8 mouse cellular contexts compared by ENCODE assay signal in genomic region chr17:45766735-45767535, GRCm38 (mm10). TPM values are rescaled to one million over a fixed set of nuclear protein-coding genes. Genes with fewer than 3 reads are reported as not detected.
DNase-seq lines count a peak whose midpoint lies in the region; ATAC-seq lines count a peak whose summit lies in the region.

No protein-coding gene starts in this region.

- H3K27ac ChIP-seq in hindbrain, embryonic 16.5 days (ENCODE audit: low read depth, low read length): peak overlapping the region; percentile 77

- DNase-seq in cerebellum, adult 11 months: no peak
- DNase-seq in cerebellum, postnatal 36 days: peak; percentile 33 to 34
- DNase-seq in gastrocnemius, adult 8-10 months (ENCODE audit: low spot score in 2 of 2): peak; percentile 76 to 84
- DNase-seq in left cerebral cortex, adult 18-20 months (ENCODE audit: low spot score in 2 of 2): peak; percentile 51 to 53
- DNase-seq in lung, postnatal 25 days (ENCODE audit: low spot score): peak; percentile 95
- DNase-seq in retina, embryonic 14.5 days (ENCODE audit: low spot score): peak; percentile 84

- peak; percentile 41; the same call in 1 of the 2 replicates for ATAC-seq in cerebellum, adult (ENCODE audit: insufficient number of reproducible peaks, low FRiP score, low TSS enrichment)
- peak; percentile 92 for ATAC-seq in hindbrain, embryonic 16.5 days

- peaks cover 9% of the 10 kb centered on the region for H3K4me1 ChIP-seq in hindbrain, embryonic 16.5 days (ENCODE audit: control insufficient read depth, insufficient read depth, low read depth, low read length)

- H3K36me3 ChIP-seq in hindbrain, embryonic 16.5 days (ENCODE audit: control insufficient read depth, insufficient read depth, low read length): no peaks in the 10 kb centered on the region

- H3K9ac ChIP-seq in hindbrain, embryonic 16.5 days (ENCODE audit: low read depth, low read length): 0 out of 2 replicates have a peak overlapping the region, but pooled peaks have one; percentile 31

- WGBS in hindbrain, embryonic 16.5 days: 12% methylated on average over 12 of the region's 12 CpGs

- no peak overlapping the region for H3K4me3 ChIP-seq in hindbrain, embryonic 16.5 days (ENCODE audit: low read length)

- peak overlapping the region; percentile 23 for H3K4me2 ChIP-seq in hindbrain, embryonic 16.5 days (ENCODE audit: low read length)

- H3K27me3 ChIP-seq in hindbrain, embryonic 16.5 days (replicated peaks; ENCODE audit: control insufficient read depth, insufficient read depth, low read length): no peaks in the 10 kb centered on the region

- H3K9me3 ChIP-seq in hindbrain, embryonic 16.5 days (ENCODE audit: control insufficient read depth, low read length): no peaks in the 10 kb centered on the region

RNA-seq across cellular contexts. Expression of gene 1600014C23Rik, which starts 33.3 kb away (rescaled TPM):
- total RNA-seq in gastrocnemius, adult 8-10 months (2022): under 1 TPM in 1 of 4 experiments, not detected in 3; 0.92 TPM
- 0.66 TPM in 1 of 2 replicates, not detected in the other for polyA plus RNA-seq in hindbrain, embryonic 16.5 days (2015; fragmentation: Nextera tagmentation; extraction: Ambion mirVana)
- total RNA-seq in left cerebral cortex, adult 18-20 months (2021): not detected
